Mouse (Mus musculus) cerebellum, adult 2 months (tissue): Measurements from ENCODE around the gene Dtx3l. TPM values are rescaled to one million over a fixed set of nuclear protein-coding genes. Genes with fewer than 3 reads are reported as not detected.
A peak's percentile ranks its signal among the peaks of the same experiment; 100 is the strongest.

Source experiments
- DNase-seq, 2 experiments: peaks; one replicate each; pipeline ENCODE4 v3.0.0; 2021
- H3K27ac ChIP-seq: fragments of 200-500 bp; 2 replicates; pipeline ENCODE4 v1.5.1; 2012; ENCODE audit warnings: low read length, control low read depth, inconsistent platforms; ENCODE audit not compliant: insufficient read depth
- H3K27me3 ChIP-seq: fragments of 200-500 bp; 2 replicates; pipeline ENCODE4 v1.6.1; 2012; ENCODE audit warnings: inconsistent platforms, mild to moderate bottlenecking, low read length, moderate library complexity; ENCODE audit not compliant: control insufficient read depth, insufficient read depth
- H3K4me1 ChIP-seq: fragments of 200-500 bp; 2 replicates; pipeline ENCODE4 v1.6.1; 2011; ENCODE audit warnings: low read length; ENCODE audit not compliant: control insufficient read depth, insufficient read depth
- H3K4me3 ChIP-seq: fragments of 200-500 bp; replicated peaks from 2 replicates; pipeline ENCODE3; 2011; ENCODE audit warnings: mild to moderate bottlenecking, low read depth, low read length, control low read depth; ENCODE audit not compliant: insufficient read depth
- CTCF ChIP-seq: fragments of 200-500 bp; IDR thresholded peaks from 2 replicates; pipeline ENCODE4 v1.5.1; 2011; ENCODE audit warnings: low read depth, mild to moderate bottlenecking, control low read depth, low read length, moderate library complexity, borderline replicate concordance; ENCODE audit not compliant: insufficient read depth
- POLR2A ChIP-seq: fragments of 200-500 bp; IDR thresholded peaks from 2 replicates; pipeline ENCODE4 v1.6.1; 2011; ENCODE audit warnings: low read length, control low read depth, borderline replicate concordance; ENCODE audit not compliant: insufficient read depth
- whole genome bisulfite sequencing: fragments of 180-500 bp; shearing (Covaris S2); methylation state at CpG from one replicate; pipeline ENCODE4 v1.1.7; 2018; 5-methylcytosine and 5-hydroxymethylcytosine counted together
- polyA plus RNA-seq: library from polyadenylated mRNA; depleted of rRNA; stranded (reverse); fragments of >200 nt; gene quantifications from 2 replicates; pipeline ENCODE4 v1.2.3, GENCODE M21; 2012

Gene Dtx3l
- polyA plus RNA-seq, 1 experiment, result 2.5 TPM

DNA sequence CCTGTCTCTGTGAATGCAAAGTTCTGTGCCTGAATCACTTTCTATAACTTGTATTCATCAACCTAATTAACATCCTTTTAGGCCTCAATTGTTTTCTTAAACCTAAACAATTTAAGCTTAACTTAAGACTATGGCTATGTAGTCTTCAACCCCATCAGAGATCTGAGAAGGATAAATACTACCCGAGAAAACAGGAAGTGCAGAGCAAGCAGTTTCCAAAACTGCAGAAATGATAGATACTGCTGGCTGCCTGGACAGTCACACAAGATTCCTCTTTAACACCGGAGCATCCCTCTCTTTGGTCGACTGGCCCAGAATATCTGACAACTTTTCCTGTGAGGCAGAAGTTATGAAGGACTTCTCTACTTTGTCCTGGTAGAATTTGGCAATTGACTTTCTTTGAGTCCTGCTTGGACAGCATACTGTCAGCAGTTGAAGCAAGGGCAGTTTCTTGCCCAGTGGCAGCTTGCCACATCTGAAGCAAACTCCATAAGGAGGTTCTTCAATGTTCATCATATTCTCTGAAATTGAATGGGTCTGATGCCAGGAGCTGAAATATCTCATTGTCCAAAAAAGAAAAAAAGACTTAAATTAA lies 16.6 kb downstream of the Dtx3l start:
- Histone ChIP-seq H3K4me3 (no peak overlapping the region), H3K27ac (no peak overlapping the region), H3K4me1 (no peaks in the 10 kb centered on the region), H3K27me3 (no peaks in the 10 kb centered on the region)
- whole genome bisulfite sequencing, result 76% methylated on average over 3 of the region's 3 CpGs
- no peak for DNase-seq
- TF ChIP-seq POLR2A, result no peak
- no peak for TF ChIP-seq CTCF

DNA sequence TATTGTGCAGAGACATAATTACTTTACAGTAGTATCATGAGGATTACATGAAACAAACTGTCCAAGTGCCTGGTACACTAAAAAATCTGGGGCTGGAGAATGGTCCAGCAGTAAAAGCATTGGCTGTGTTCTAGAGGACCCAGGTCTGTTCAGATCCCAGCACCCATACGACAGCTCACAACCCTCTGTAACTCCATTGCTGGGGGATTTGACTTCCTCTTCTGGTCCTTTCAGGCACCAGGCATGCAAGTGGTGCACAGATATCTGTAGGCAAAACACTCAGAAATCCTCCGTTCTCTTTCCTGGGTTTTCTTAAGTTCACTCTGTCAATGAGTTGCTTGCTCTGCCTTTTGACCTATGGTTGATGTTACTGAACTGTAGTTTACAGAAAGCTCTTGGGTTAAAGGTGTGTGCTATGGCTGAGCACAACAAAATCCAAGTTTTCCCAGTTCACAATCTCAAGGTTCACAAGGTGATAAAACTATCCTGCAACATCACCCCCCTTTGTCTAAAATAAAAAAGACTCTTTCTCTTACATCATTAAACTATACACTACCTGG lies 17.2 kb downstream of the Dtx3l start:
- DNase-seq, result no peak
- Histone ChIP-seq H3K4me1 (no peaks in the 10 kb centered on the region), H3K4me3 (no peak overlapping the region), H3K27ac (no peak overlapping the region), H3K27me3 (no peaks in the 10 kb centered on the region)
- WGBS, result 89% methylated on average over 2 of the region's 2 CpGs
- TF ChIP-seq POLR2A, result no peak
- no peak for TF ChIP-seq CTCF

DNA sequence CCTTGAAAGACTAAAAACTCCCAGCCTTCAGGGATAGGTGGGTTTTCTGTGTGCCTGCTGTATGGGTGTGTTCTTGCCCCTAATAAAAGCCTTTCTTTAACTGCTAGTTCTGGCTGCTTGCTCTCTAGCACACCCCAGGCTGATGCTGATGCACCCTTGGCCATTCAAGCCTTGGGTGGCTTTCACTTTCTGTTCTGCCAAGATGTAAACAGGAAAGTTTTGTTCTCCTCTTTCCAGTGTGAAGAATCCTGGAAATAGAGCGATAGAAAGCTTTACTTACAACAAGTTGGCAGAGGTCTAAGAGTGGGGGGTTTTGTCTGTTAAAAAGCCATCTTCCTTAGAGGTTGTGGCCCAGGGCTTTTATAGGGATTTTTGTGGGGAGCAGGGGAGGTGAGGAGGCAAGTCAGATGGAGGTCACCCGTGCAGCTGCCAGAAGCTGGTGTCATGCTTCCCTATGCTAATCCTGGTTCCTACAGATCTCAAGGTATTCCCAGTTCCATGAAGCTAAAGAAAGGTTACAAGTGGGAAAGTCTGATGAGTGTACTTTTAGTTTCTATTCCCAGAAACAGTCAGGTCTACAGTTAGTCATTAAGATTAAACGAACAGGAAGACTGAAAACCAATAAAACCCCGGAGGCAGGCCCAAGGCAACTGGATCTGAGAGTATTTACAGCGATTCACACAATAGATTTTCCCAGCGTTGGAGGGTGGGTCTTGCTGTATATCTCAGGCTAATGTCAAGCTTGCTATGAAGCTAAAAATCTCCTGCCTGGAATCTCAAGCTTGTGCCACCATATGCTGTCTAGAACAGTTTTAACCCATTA lies 20.0 kb downstream of the Dtx3l start:
- Histone ChIP-seq H3K27ac (no peak overlapping the region), H3K4me3 (no peak overlapping the region), H3K4me1 (no peaks in the 10 kb centered on the region), H3K27me3 (no peaks in the 10 kb centered on the region)
- WGBS, result 88% methylated on average over 6 of the region's 6 CpGs
- TF ChIP-seq CTCF (no peak), POLR2A (no peak)
- DNase-seq, result no peak

DNA sequence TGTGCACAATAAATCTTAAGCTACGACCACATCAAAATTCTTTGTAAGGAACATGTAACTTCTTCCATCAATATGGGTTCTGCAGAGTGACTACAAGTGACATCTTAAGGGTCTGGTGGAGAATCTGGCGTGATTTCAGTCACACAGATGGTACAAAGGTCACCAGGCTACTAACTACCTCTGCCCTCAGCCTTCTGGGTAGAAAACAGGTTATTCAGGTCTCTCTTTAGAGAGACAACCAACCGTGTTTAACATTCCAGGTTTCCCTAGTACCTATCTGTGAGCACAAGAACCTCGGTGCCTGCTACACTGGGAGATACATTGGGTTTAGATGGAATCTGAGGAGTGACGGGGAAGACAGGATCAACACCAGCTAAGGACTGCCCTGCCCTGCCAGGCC lies 24.6 kb downstream of the Dtx3l start:
- WGBS, result 72% methylated on average over 5 of the region's 5 CpGs
- no peak for DNase-seq
- Histone ChIP-seq H3K27ac (no peak overlapping the region), H3K27me3 (no peaks in the 10 kb centered on the region), H3K4me3 (no peak overlapping the region), H3K4me1 (no peaks in the 10 kb centered on the region)
- TF ChIP-seq POLR2A, result no peak
- no peak for TF ChIP-seq CTCF

DNA sequence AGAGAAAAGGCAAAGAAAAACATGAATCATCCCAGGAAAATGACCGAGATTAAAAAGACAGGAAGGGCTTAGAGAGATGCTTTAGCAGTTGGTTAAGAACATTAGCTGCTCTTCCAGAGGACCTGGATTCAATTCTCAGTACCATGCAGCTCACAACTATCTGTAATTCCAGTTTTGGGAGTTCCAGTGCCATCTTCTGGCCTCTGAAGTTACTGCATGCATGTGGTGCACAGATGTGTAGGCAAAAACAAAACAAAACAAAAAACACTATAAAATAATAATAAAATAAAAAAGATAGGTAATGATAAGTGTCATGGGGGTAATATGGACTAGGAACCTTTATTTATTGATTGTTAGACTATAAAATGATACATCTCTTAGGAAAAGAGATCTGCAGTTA lies 25.4 kb downstream of the Dtx3l start:
- TF ChIP-seq POLR2A, result no peak
- TF ChIP-seq CTCF, result no peak
- DNase-seq, result no peak
- Histone ChIP-seq H3K4me1 (no peaks in the 10 kb centered on the region), H3K4me3 (no peak overlapping the region), H3K27ac (no peak overlapping the region), H3K27me3 (no peaks in the 10 kb centered on the region)
- WGBS, result 71% methylated on average over 1 of the region's 1 CpGs

DNA sequence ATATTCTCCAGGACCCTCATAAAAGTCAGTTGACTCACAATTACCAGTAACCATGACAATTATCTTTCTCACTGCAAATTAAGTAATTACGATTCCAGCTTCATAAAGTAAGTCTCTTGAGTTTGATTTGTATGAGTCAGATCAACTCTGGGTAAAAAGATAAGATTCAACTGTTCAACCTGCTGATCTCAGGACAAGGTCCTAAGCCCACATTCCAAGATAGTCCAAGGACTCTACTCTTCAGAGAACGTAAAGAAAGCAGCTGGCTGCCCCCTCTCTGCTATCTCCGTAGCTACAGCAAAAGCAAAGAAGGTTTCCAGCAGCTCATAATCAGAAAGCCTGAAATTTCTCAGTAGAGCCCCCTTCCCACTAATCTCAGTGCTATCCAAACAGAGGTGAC lies 27.5 kb downstream of the Dtx3l start:
- Histone ChIP-seq H3K4me3 (no peak overlapping the region), H3K4me1 (no peaks in the 10 kb centered on the region), H3K27me3 (no peaks in the 10 kb centered on the region), H3K27ac (no peak overlapping the region)
- DNase-seq, result no peak
- TF ChIP-seq CTCF (no peak), POLR2A (no peak)
- 75% methylated on average over 3 of the region's 3 CpGs for WGBS

DNA sequence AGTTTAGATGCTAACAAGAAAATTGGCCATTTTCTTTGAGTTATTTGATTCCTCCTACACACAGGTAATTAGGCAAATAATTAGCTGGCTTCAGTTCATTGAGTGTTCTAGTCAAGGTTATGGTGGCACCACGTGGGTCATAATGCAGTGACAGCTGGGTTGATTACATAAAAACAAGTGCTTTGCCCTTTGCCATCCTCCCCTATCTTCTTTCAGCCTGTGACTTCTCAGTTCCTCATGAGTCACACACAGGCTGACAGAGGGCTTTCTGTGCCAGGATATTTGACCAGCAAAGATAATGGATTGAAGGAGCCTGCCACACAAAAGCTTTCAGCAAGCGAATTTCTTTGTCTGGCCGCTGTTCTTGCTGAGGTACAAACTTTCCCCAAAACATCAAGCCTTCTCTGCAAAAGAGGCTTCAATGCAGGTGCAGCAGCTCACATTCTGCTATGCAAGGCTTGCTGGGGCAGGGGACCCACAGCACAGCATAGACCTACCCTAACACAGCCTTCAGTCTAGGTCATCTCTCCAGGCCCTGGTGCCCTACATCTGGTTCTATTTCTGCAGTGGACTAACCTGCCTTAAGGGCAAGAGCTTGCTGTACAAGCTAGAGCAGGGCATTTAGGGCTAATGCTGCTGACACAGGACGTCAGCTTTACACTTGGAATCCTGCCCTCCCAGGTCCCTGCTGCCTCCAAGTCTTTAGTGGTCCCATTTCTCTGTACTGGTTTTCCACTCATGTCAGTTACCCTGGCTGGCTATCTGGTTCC lies 31.3 kb downstream of the Dtx3l start:
- Histone ChIP-seq H3K4me1 (no peaks in the 10 kb centered on the region), H3K27ac (no peak overlapping the region), H3K27me3 (no peaks in the 10 kb centered on the region), H3K4me3 (no peak overlapping the region)
- WGBS, result 46% methylated on average over 4 of the region's 4 CpGs
- peak in 1 of 2 experiments; percentile 42 for DNase-seq
- TF ChIP-seq CTCF (no peak), POLR2A (no peak)
